Mouse (Mus musculus) forebrain, embryonic 16.5 days (tissue): Measurements from ENCODE around the gene Pla2g6. TPM values are rescaled to one million over a fixed set of nuclear protein-coding genes. Genes with fewer than 3 reads are reported as not detected.

Experiments
- ATAC-seq: fragments of 200-750 bp; cut with Nextera tagmentation; 2 replicates; pipeline ENCODE4 v1.8.0; 2017; ENCODE audit warnings: mild to moderate bottlenecking, moderate library complexity
- H3K27ac ChIP-seq: fragments of 300-500 bp; sonication (generic); 2 replicates; pipeline ENCODE4 v1.5.1; 2014; ENCODE audit warnings: low read length, control low read depth
- H3K27me3 ChIP-seq: fragments of 300-500 bp; sonication (generic); replicated peaks from 2 replicates; pipeline ENCODE4 v1.6.1; 2014; ENCODE audit warnings: low read length; ENCODE audit not compliant: control insufficient read depth, insufficient read depth
- H3K36me3 ChIP-seq: fragments of 300-500 bp; sonication (generic); 2 replicates; pipeline ENCODE4 v1.6.1; 2014; ENCODE audit not compliant: control insufficient read depth, insufficient read depth
- H3K4me1 ChIP-seq: fragments of 300-500 bp; sonication (generic); replicated peaks from 2 replicates; pipeline ENCODE4 v1.6.1; 2014; ENCODE audit warnings: low read length; ENCODE audit not compliant: control insufficient read depth, insufficient read depth
- H3K4me2 ChIP-seq: fragments of 300-500 bp; sonication (generic); 2 replicates; pipeline ENCODE4 v1.6.1; 2014; ENCODE audit warnings: mild to moderate bottlenecking, low read length, control low read depth
- H3K4me3 ChIP-seq: fragments of 300-500 bp; sonication (generic); replicated peaks from 2 replicates; pipeline ENCODE4 v1.5.1; 2014; ENCODE audit warnings: mild to moderate bottlenecking, low read length, control low read depth
- H3K9ac ChIP-seq: fragments of 300-500 bp; sonication (generic); replicated peaks from 2 replicates; pipeline ENCODE4 v1.6.1; 2014; ENCODE audit warnings: low read depth, low read length, control low read depth
- H3K9me3 ChIP-seq: fragments of 300-500 bp; sonication (generic); 2 replicates; pipeline ENCODE4 v1.6.1; 2016; ENCODE audit warnings: low read length; ENCODE audit not compliant: control insufficient read depth
- WGBS: fragments of 180-500 bp; shearing (Covaris S2); extraction: QIAGEN DNeasy Blood & Tissue Kit; methylation state at CpG from one replicate; pipeline ENCODE4 v1.1.7; 2014; 5-methylcytosine and 5-hydroxymethylcytosine counted together
- polyA plus RNA-seq: library from polyadenylated mRNA; unstranded; fragments of >200 nt; fragmentation: Nextera tagmentation; extraction: Ambion mirVana; gene quantifications from 2 replicates; pipeline ENCODE4 v1.2.1, GENCODE M21; 2015

Pla2g6 gene
- polyA plus RNA-seq, result 26.4 and 31.0 TPM in 2 replicates

- ATAC-seq, result peak; percentile 98
- H3K36me3 ChIP-seq, result no peaks in the 10 kb centered on the region
- no peaks in the 10 kb centered on the region for H3K27me3 ChIP-seq
- no peaks in the 10 kb centered on the region for H3K9me3 ChIP-seq
- peak within 1 kb of the TSS; percentile 59 for H3K4me2 ChIP-seq
- peak within 1 kb of the TSS; percentile 83 for H3K27ac ChIP-seq
- peak within 1 kb of the TSS; percentile 64 for H3K4me3 ChIP-seq
- WGBS, result 4% methylated on average over 46 of the region's 46 CpGs
- peaks cover 8% of the 10 kb centered on the region for H3K4me1 ChIP-seq
- H3K9ac ChIP-seq, result peak within 1 kb of the TSS; percentile 62
Measured at GRCm38 (mm10) chr15:79328058-79328938, at the start of gene Pla2g6. Gene Pla2g6 (minus strand): TSS chr15:79328390.

DNA sequence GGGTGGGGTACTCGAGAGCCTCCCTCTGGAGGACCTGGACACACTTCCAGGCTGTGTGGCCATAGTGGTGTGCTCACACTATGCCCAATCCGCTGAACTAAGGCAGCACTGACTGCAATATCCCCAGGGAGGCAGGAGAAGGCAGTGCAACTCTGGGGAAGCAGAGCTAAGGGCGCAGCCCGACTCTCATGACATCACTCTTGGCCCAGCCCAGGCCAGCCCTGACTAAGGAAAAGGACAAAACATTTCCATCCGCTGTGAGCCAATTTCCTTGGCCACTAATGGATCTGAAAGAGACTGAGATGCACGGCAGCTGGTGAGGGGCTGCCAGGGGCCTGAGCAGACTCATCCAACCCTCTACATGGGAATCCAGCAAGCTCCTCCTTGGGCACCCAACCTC lies 49.5 kb upstream of the Pla2g6 start:
- 83% methylated on average over 6 of the region's 6 CpGs for WGBS
- H3K4me3 ChIP-seq, result no peak overlapping the region
- H3K27ac ChIP-seq, result no peak overlapping the region
- ATAC-seq, result no peak
- no peaks in the 10 kb centered on the region for H3K9me3 ChIP-seq
- H3K4me2 ChIP-seq, result no peak overlapping the region
- peaks cover 15% of the 10 kb centered on the region for H3K4me1 ChIP-seq
- no peaks in the 10 kb centered on the region for H3K27me3 ChIP-seq
- peaks cover 9% of the 10 kb centered on the region for H3K36me3 ChIP-seq
- H3K9ac ChIP-seq, result no peak overlapping the region

- Histone ChIP-seq H3K27me3 (no peaks in the 10 kb centered on the region), H3K27ac (no peak overlapping the region), H3K4me2 (no peak overlapping the region), H3K9ac (no peak overlapping the region), H3K4me3 (no peak overlapping the region), H3K36me3 (peaks cover 9% of the 10 kb centered on the region), H3K9me3 (no peaks in the 10 kb centered on the region), H3K4me1 (no peaks in the 10 kb centered on the region)
- no peak for ATAC-seq
- 61% methylated on average over 3 of the region's 3 CpGs for WGBS
Measured at GRCm38 (mm10) chr15:79374760-79375159, 46.6 kb upstream of the Pla2g6 start.

DNA sequence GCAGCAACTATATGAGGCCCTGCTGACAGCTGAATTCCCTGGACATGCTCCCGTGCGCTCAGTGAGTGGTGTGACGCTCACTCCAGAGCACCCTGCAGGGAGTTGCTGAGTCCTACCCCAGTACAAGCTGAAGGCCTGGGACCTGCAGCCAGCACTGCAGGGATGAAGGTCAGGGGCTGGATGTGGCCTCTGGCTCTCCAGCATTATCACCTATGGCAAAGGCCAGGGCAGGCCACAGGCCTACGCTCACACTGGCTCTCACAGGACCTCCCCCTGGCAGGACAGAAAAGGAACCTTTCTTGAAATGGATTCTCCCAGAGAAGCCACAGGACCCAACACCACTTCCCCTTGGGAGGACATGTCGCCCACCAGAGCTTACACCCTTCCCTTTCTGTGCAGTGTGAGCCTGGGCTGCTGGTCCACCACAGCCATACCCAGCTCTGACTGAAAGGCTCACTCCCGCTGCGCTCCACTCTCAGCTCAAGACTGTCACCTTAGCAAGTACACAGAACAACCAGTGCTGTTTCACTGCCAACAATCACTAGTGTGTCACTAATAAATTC lies 42.2 kb upstream of the Pla2g6 start:
- Histone ChIP-seq H3K9me3 (no peaks in the 10 kb centered on the region), H3K4me3 (no peak overlapping the region), H3K27ac (no peak overlapping the region), H3K4me1 (no peaks in the 10 kb centered on the region), H3K36me3 (peaks cover 9% of the 10 kb centered on the region), H3K9ac (no peak overlapping the region), H3K4me2 (no peak overlapping the region), H3K27me3 (no peaks in the 10 kb centered on the region)
- no peak for ATAC-seq
- WGBS, result 89% methylated on average over 7 of the region's 7 CpGs

DNA sequence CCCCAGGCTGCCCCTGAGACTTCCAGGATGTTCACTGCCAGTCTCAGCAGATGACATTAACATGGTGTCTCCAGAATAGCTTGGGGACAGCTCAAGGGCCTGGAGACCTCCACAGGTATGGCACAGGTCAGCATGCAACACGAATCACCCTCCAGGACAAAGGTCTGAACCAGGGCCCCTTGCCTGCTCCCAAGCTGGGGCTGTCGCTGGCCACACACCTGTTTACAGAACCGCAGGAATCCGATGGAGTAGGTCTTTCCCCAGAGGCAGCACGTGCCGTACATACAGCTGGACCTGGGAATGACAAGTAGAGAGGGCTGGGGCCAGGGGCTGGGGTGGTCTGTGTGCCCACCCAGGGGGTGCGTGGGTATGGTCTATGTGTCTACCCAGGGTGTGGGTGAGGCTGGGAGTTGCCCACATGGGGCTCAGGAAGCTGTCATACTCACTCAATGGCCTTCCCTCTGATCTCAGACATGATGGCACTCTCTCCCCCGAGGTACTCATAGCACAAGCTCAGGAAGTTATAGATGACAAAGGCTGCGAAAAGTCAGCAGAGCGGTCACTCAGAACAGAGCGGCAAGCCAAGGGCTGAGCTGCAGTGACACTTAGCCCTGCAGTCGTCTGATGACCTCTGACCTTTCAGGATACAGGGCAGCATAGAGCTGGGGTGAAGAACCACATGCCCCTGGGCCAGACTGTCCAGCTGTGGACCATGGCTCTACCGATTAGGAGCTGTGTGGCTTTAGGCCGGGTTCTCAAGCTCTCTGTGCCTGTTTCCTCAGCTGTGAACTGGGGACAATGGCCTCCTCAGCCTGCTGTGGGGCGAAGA lies 41.5 kb upstream of the Pla2g6 start:
- no peak overlapping the region for H3K4me3 ChIP-seq
- no peak overlapping the region for H3K9ac ChIP-seq
- no peaks in the 10 kb centered on the region for H3K9me3 ChIP-seq
- H3K27ac ChIP-seq, result no peak overlapping the region
- H3K4me1 ChIP-seq, result no peaks in the 10 kb centered on the region
- no peak overlapping the region for H3K4me2 ChIP-seq
- WGBS, result 81% methylated on average over 15 of the region's 15 CpGs
- H3K27me3 ChIP-seq, result no peaks in the 10 kb centered on the region
- H3K36me3 ChIP-seq, result peaks cover 10% of the 10 kb centered on the region
- ATAC-seq, result no peak

- Histone ChIP-seq H3K4me2 (no peak overlapping the region), H3K9ac (no peak overlapping the region), H3K27me3 (no peaks in the 10 kb centered on the region), H3K4me1 (no peaks in the 10 kb centered on the region), H3K27ac (no peak overlapping the region), H3K4me3 (no peak overlapping the region), H3K9me3 (no peaks in the 10 kb centered on the region), H3K36me3 (peaks cover 8% of the 10 kb centered on the region)
- 92% methylated on average over 8 of the region's 8 CpGs for WGBS
- ATAC-seq, result no peak
Measured at GRCm38 (mm10) chr15:79368861-79369440, 40.8 kb upstream of the Pla2g6 start.

DNA sequence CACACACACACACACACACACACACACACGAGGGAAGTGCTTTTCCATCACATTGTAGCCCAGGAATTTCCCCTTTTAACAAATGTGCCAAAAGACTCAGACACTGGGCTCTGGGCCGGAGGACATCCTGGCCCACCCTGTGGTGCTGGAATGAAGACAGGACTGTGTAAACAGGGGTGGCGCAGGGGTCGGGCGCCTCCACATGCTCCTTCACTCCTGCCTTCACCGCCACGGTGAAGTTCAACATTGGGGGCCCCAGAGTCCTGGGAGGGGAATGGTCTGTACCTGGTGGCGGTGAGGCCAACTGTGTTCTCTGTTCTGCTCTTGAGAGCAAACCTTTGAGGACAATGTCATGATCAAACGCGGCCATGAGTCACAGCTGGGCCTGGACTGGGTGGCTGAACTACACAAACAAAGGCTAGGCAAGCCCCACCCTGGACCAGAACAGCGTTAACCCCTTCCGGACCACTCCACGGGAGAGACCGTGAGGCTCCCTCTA lies 40.2 kb upstream of the Pla2g6 start:
- Histone ChIP-seq H3K27ac (no peak overlapping the region), H3K9ac (no peak overlapping the region), H3K4me3 (no peak overlapping the region), H3K27me3 (no peaks in the 10 kb centered on the region), H3K36me3 (peaks cover 8% of the 10 kb centered on the region), H3K4me1 (no peaks in the 10 kb centered on the region), H3K4me2 (no peak overlapping the region), H3K9me3 (no peaks in the 10 kb centered on the region)
- ATAC-seq, result no peak
- 68% methylated on average over 14 of the region's 14 CpGs for WGBS

DNA sequence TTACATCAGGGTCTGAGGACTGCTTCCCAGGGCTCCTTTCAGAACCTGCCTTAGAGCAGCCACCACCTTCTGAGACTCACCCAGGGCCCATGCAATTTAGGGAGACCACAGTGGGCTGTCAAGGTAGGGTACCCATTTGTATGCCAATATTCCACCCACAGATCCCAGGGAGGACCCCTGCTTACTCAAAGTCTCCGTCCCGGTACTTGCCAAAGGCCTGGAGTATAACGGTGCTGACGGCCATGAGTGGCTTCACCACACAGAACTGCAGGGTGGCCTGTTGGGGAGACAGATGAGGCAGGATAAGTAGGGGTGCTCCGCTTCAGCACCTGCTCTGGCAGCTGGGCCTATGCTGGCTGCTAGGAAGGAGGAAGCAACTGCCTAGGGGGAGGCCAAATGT lies 38.2 kb upstream of the Pla2g6 start:
- Histone ChIP-seq H3K27ac (no peak overlapping the region), H3K4me2 (no peak overlapping the region), H3K4me1 (no peaks in the 10 kb centered on the region), H3K36me3 (peaks cover 12% of the 10 kb centered on the region), H3K9me3 (no peaks in the 10 kb centered on the region), H3K27me3 (no peaks in the 10 kb centered on the region), H3K9ac (no peak overlapping the region), H3K4me3 (no peak overlapping the region)
- no peak for ATAC-seq
- 93% methylated on average over 5 of the region's 5 CpGs for WGBS

- H3K4me1 ChIP-seq, result no peaks in the 10 kb centered on the region; the same call in 1 of the 2 replicates
- H3K27ac ChIP-seq, result no peak overlapping the region
- H3K27me3 ChIP-seq, result no peaks in the 10 kb centered on the region
- no peak for ATAC-seq
- H3K4me3 ChIP-seq, result no peak overlapping the region
- H3K36me3 ChIP-seq, result peaks cover 12% of the 10 kb centered on the region
- WGBS, result 96% methylated on average over 12 of the region's 12 CpGs
- H3K4me2 ChIP-seq, result no peak overlapping the region
- no peaks in the 10 kb centered on the region for H3K9me3 ChIP-seq
- no peak overlapping the region for H3K9ac ChIP-seq
Measured at GRCm38 (mm10) chr15:79365068-79365467, 36.9 kb upstream of the Pla2g6 start.
